Mouse (Mus musculus) kidney, embryonic 16.5 days (tissue): ENCODE measurements around the gene Iqgap1. TPM values are rescaled to one million over a fixed set of nuclear protein-coding genes. Genes with fewer than 3 reads are reported as not detected.

Source experiments
- ATAC-seq: fragments of 200-750 bp; cut with Nextera tagmentation; 2 replicates; pipeline ENCODE4 v1.8.0; 2017; ENCODE audit warnings: moderate TSS enrichment; ENCODE audit not compliant: low FRiP score, low TSS enrichment
- H3K27ac ChIP-seq: fragments of 300-500 bp; sonication (generic); 2 replicates; pipeline ENCODE4 v1.5.1; 2014; ENCODE audit warnings: low read length
- H3K27me3 ChIP-seq: fragments of 300-500 bp; sonication (generic); 2 replicates; pipeline ENCODE4 v1.6.1; 2014; ENCODE audit warnings: low read length, control low read depth, mixed read lengths; ENCODE audit not compliant: insufficient read depth
- H3K36me3 ChIP-seq: fragments of 300-500 bp; sonication (generic); 2 replicates; pipeline ENCODE4 v1.6.1; 2014; ENCODE audit warnings: low read length, control low read depth, mixed read lengths; ENCODE audit not compliant: insufficient read depth
- H3K4me1 ChIP-seq: fragments of 300-500 bp; sonication (generic); 2 replicates; pipeline ENCODE4 v1.6.1; 2014; ENCODE audit warnings: low read length, control low read depth, mixed read lengths; ENCODE audit not compliant: insufficient read depth
- H3K4me2 ChIP-seq: fragments of 300-500 bp; sonication (generic); replicated peaks from 2 replicates; pipeline ENCODE4 v1.6.1; 2014; ENCODE audit warnings: low read depth, low read length
- H3K4me3 ChIP-seq: fragments of 300-500 bp; sonication (generic); 2 replicates; pipeline ENCODE4 v1.5.1; 2014; ENCODE audit warnings: mild to moderate bottlenecking, low read length
- H3K9ac ChIP-seq: fragments of 300-500 bp; sonication (generic); replicated peaks from 2 replicates; pipeline ENCODE4 v1.6.1; 2014; ENCODE audit warnings: low read length
- H3K9me3 ChIP-seq: fragments of 300-500 bp; sonication (generic); 2 replicates; pipeline ENCODE4 v1.6.1; 2016; ENCODE audit warnings: low read length, control low read depth
- WGBS: fragments of 180-500 bp; shearing (Covaris S2); extraction: QIAGEN DNeasy Blood & Tissue Kit; methylation state at CpG from one replicate; pipeline ENCODE4 v1.1.7; 2014; 5-methylcytosine and 5-hydroxymethylcytosine counted together
- polyA plus RNA-seq: library from polyadenylated mRNA; unstranded; fragments of >200 nt; fragmentation: Nextera tagmentation; extraction: Ambion mirVana; gene quantifications from 2 replicates; pipeline ENCODE4 v1.2.1, GENCODE M21; 2015

The Iqgap1 gene
- polyA plus RNA-seq, 1 experiment from 2014 or later: 97.7 TPM

- Histone ChIP-seq H3K36me3 (no peaks in the 10 kb centered on the region), H3K4me3 (no peak overlapping the region), H3K4me2 (no peak overlapping the region), H3K9ac (no peak overlapping the region), H3K9me3 (no peaks in the 10 kb centered on the region), H3K27ac (no peak overlapping the region), H3K27me3 (no peaks in the 10 kb centered on the region), H3K4me1 (peaks cover 16% of the 10 kb centered on the region)
- ATAC-seq: no peak
- 71% methylated on average over 6 of the region's 6 CpGs for WGBS
These were observed 134.6 kb downstream of the Iqgap1 start for GRCm38 (mm10) chr7:80691131-80691530.

DNA sequence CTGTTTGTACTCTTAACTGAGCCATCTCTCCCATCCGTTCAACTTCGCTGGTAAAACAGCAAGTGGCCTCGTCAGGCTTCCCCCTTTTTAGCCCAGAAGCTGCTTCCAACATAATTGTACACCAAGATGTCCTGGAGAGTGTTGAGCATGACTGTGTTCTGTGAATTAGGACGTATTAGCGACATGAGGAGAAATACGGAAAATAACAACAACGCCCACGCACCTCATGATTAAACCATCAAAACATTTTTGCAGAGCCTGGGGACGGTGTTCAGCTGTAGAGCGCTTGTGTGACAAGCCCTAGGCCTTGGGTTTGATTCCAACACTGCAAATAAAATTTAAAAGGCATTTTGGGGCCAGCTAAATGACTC, 136.6 kb downstream of the Iqgap1 start:
- peaks cover 16% of the 10 kb centered on the region for H3K4me1 ChIP-seq
- ATAC-seq: no peak
- WGBS: 18% methylated on average over 10 of the region's 10 CpGs
- no peaks in the 10 kb centered on the region for H3K9me3 ChIP-seq
- peak overlapping the region; percentile 81 for H3K4me2 ChIP-seq
- peak overlapping the region; percentile 89 for H3K4me3 ChIP-seq
- H3K27ac ChIP-seq: peak overlapping the region; percentile 97
- peak overlapping the region; percentile 97 for H3K9ac ChIP-seq
- no peaks in the 10 kb centered on the region for H3K36me3 ChIP-seq
- no peaks in the 10 kb centered on the region for H3K27me3 ChIP-seq

- peak; percentile 91 for ATAC-seq
- Histone ChIP-seq H3K4me1 (peaks cover 16% of the 10 kb centered on the region), H3K27me3 (no peaks in the 10 kb centered on the region), H3K27ac (peak within 1 kb of the TSS; percentile 97), H3K36me3 (no peaks in the 10 kb centered on the region), H3K4me3 (peak within 1 kb of the TSS; percentile 89), H3K4me2 (peak within 1 kb of the TSS; percentile 81), H3K9ac (peak within 1 kb of the TSS; percentile 97), H3K9me3 (no peaks in the 10 kb centered on the region)
- WGBS: under 1% methylated on average over 61 of the region's 83 CpGs
These were observed 137.1 kb downstream of the Iqgap1 start, which contains the start of gene Crtc3 for GRCm38 (mm10) chr7:80688556-80689220. Gene Crtc3 (minus strand): TSS chr7:80688877.

DNA sequence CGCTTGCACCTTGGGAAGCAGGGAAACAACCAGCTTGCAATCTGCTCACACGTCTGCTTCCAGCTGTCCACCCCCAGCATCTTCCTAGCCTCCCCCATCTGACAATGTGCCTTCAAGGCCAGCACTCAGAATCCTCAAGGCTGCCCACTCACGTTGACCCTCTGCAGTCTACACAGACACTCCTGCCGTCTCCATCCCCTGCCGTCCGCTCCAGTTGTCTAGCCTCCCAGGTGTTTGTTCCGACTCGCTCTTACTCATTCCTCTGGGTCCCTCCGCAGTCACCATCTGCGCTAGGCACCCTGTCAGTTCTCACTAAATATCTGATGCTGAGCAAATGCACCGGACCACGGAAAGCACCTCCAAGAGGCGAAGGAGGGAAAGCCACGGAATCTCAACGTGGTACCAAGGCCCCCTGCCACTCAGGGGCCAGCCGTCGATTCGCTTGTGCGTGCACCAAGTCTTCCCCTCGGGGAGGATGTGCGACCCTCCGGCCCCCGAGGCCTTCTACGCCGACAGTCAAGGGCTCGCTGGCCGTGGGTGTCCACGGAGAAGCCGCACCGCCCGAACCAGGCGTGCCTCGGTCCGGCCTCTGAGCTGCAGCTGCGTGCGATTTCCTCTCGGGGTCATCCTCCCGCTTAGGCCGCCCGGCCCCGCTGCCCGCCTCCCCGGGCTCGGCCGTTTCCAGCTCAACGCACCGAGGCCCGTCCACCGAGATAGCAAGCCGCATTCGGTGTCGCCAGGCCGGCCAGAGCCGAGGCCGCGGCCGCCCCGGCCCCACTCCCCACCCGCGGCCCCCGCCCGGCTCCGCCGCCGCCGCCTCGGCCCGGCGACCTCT, 137.8 kb downstream of the Iqgap1 start:
- peak; percentile 72 for ATAC-seq
- peak overlapping the region; percentile 81 for H3K4me2 ChIP-seq
- H3K27ac ChIP-seq: peak overlapping the region; percentile 97
- 1% methylated on average over 54 of the region's 69 CpGs for WGBS
- H3K9ac ChIP-seq: peak overlapping the region; percentile 97
- no peaks in the 10 kb centered on the region for H3K27me3 ChIP-seq
- H3K9me3 ChIP-seq: no peaks in the 10 kb centered on the region
- peak overlapping the region; percentile 89 for H3K4me3 ChIP-seq
- peaks cover 16% of the 10 kb centered on the region for H3K4me1 ChIP-seq
- H3K36me3 ChIP-seq: no peaks in the 10 kb centered on the region

GRCm38 (mm10) chr7:80685639-80686038, 140.1 kb downstream of the Iqgap1 start:
- H3K9ac ChIP-seq: no peak overlapping the region
- no peak overlapping the region for H3K4me3 ChIP-seq
- no peak for ATAC-seq
- peaks cover 20% of the 10 kb centered on the region for H3K4me1 ChIP-seq
- 72% methylated on average over 5 of the region's 5 CpGs for WGBS
- no peaks in the 10 kb centered on the region for H3K9me3 ChIP-seq
- H3K4me2 ChIP-seq: no peak overlapping the region
- no peaks in the 10 kb centered on the region for H3K36me3 ChIP-seq
- H3K27me3 ChIP-seq: no peaks in the 10 kb centered on the region
- no peak overlapping the region for H3K27ac ChIP-seq

DNA sequence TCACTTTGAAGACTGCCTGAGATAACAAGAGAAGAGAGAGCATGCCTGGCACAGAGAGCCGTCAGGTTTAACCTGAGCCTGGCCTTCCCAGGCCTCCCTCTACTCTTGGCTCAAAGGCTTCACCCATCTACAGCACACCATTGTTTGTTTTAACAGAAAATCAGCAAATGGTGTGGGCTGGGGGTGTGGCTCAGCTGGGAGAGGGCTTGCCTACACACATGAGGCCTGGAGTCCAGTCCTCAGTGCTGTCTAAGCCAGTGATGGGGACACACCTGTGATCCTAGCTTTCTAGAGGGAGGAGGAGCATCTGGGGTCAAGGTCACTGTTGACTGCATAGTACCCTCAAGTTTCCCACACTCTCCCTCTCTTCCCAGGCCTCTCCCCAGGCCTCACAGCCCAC, 143.1 kb downstream of the Iqgap1 start:
- no peak for ATAC-seq
- Histone ChIP-seq H3K4me3 (no peak overlapping the region), H3K27ac (no peak overlapping the region), H3K36me3 (no peaks in the 10 kb centered on the region), H3K4me2 (no peak overlapping the region), H3K9ac (no peak overlapping the region), H3K27me3 (no peaks in the 10 kb centered on the region), H3K9me3 (no peaks in the 10 kb centered on the region), H3K4me1 (peaks cover 20% of the 10 kb centered on the region)
- 57% methylated on average over 1 of the region's 1 CpGs for WGBS

DNA sequence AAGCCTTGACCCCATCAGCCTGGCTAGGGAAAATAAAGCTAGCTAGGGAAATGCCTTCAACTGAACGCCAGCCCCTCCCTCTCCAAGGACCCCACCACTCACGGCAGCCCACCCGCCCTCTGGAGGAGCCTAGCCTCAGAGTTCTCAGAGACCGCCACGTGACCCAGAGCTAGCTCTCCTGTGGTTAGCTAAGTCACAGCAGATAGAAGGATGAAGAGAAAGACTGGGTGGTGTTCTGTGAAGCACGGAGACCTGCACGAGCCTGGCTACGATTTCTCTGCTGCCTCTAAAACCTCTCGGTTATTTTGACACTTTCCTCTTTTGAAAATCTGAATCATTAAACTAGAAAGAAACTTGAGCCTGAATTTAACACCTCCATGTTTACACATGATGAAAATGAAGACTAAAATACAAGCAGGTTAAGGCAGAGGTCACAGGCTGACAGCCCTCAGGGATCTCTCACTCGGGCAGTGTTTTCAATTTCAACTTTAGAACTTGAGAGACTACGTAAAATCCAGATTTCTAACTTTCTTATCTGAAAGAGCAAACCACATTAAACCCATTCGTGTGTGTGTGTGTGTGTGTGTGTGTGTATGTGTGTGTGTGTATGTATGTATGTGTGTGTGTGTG, 145.4 kb downstream of the Iqgap1 start:
- no peaks in the 10 kb centered on the region for H3K9me3 ChIP-seq
- peaks cover 12% of the 10 kb centered on the region for H3K4me1 ChIP-seq
- ATAC-seq: peak; percentile 69; the same call in 1 of the 2 replicates
- H3K27me3 ChIP-seq: no peaks in the 10 kb centered on the region
- H3K27ac ChIP-seq: no peak overlapping the region
- H3K4me3 ChIP-seq: no peak overlapping the region
- WGBS: 18% methylated on average over 12 of the region's 12 CpGs
- peak overlapping the region; percentile 29; the same call in 1 of the 2 replicates for H3K4me2 ChIP-seq
- H3K9ac ChIP-seq: peak overlapping the region; percentile 15; the same call in 1 of the 2 replicates
- no peaks in the 10 kb centered on the region for H3K36me3 ChIP-seq

DNA sequence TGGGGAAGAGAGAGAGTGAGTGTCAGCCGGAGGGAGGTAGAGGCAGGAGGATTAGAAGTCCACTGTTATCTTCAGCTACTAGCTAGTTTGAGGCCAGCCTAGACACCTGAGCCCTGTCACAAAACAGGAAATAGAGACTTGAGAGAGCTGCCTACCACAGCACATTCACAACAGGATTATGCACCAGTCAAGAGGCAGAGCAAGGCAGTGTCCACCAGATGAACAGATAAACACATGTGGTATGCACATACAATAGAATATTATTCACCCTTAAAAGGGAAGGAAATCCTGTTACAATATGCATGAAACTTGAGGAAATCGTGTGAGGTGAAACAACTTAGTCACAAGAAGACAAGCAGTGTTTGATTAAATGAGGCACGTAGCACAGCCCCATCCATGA, 153.5 kb downstream of the Iqgap1 start:
- H3K4me2 ChIP-seq: no peak overlapping the region
- no peak overlapping the region for H3K4me3 ChIP-seq

GRCm38 (mm10) chr7:80670889-80671288, 154.9 kb downstream of the Iqgap1 start:
- WGBS: 91% methylated on average over 6 of the region's 6 CpGs
- Histone ChIP-seq H3K9ac (no peak overlapping the region), H3K4me2 (no peak overlapping the region), H3K4me1 (peaks cover 18% of the 10 kb centered on the region), H3K9me3 (no peaks in the 10 kb centered on the region), H3K27me3 (no peaks in the 10 kb centered on the region), H3K36me3 (no peaks in the 10 kb centered on the region), H3K27ac (no peak overlapping the region), H3K4me3 (no peak overlapping the region)
- ATAC-seq: no peak

More for the DNA sequence above, 153.5 kb downstream of the Iqgap1 start:
- H3K9me3 ChIP-seq: no peaks in the 10 kb centered on the region
- no peak overlapping the region for H3K9ac ChIP-seq
- H3K36me3 ChIP-seq: no peaks in the 10 kb centered on the region
- WGBS: 74% methylated on average over 3 of the region's 3 CpGs
- no peaks in the 10 kb centered on the region for H3K27me3 ChIP-seq
- ATAC-seq: no peak
- H3K4me1 ChIP-seq: peaks cover 5% of the 10 kb centered on the region
- no peak overlapping the region for H3K27ac ChIP-seq
